Mouse (Mus musculus): ENCODE results near the gene Sema6d.

DNA sequence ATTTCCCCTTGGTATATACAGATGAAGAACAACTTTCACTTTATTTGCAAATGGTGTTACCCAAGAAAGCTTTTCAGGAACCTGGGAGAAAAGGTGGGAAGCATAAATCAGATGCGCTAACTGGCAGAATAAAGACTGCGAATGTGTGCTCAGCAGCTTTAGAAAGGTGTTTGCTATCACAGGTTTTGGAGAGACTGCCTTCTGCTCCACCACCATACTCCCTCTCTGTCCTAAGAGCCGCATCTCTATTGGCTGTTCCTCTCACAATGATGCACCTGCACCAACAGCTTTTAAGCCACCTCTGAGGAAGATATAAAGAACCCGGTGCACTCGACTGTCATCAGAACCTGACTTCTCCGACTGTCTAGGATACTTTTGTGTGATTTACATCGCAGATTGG is 133.8 kb downstream of the Sema6d start:
- no peak for TF ChIP-seq CTCF (IDR thresholded peaks at IDR 0.05; ENCODE audit: insufficient read depth, low read length)
- TF ChIP-seq POLR2A (IDR thresholded peaks at IDR 0.05; ENCODE audit: borderline replicate concordance, extremely low read depth, low read depth, low read length), result no peak

Measured in lung, adult 2 months (tissue).